Mouse (Mus musculus) liver, embryonic 14.5 days (tissue): ENCODE measurements at regions not wholly inside any gene's neighbourhood (a gene's known extent, or its start where the extent isn't known, plus 50 kb on each side); places are given as distances from the start of the nearest gene placed in this dataset.

Experiments used
- CTCF ChIP-seq: IDR thresholded peaks from 2 replicates; pipeline ENCODE4 v1.5.1; 2016; ENCODE audit warnings: antibody characterized with exemption, low read depth, control low read depth
- EP300 ChIP-seq: IDR thresholded peaks from 2 replicates; pipeline ENCODE4 v1.6.1; 2016; ENCODE audit warnings: antibody characterized with exemption, low read depth

DNA sequence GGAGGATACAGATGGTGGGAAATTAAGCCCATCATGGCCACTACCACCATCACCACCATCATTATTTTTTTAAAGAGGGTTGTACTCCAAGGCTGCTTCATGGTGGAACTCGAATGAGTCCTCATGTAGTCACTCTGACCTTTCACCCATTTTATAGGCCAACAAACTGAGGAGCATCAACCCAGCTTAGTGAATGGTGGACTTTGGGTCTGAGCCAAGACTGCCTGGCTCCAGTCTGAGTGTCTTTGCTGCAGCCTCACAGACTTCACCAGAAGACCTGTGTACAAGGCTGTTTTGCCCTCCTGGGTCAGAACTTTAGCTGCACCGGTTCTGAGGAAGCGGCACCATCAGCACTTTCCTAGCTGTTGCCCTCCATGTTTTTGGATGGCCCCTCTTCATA, 184.4 kb downstream of the Emx2 start:
- TF ChIP-seq CTCF (no peak), EP300 (no peak)
